In genomic region chr2:145859932-145860801, GRCm38 (mm10) we compare ENCODE assay signal across 9 mouse cellular contexts. TPM values are rescaled to one million over a fixed set of nuclear protein-coding genes. Genes with fewer than 3 reads are reported as not detected.
DNase-seq lines count a peak whose midpoint lies in the region; ATAC-seq lines count a peak whose summit lies in the region.
"Had no signal": no experiment of that assay in that cellular context is flagged by ENCODE, and none has a peak within 500 bp of the region (broad histone marks: within the 10 kb centered on the region; RNA-seq: fewer than 3 reads in every experiment).

No protein-coding gene starts in this region.

- H3K9me3 ChIP-seq in forebrain, embryonic 13.5 days (replicated peaks), result no peaks in the 10 kb centered on the region
- H3K9me3 ChIP-seq in heart, embryonic 16.5 days (replicated peaks; ENCODE audit: control insufficient read depth, low read length), result no peaks in the 10 kb centered on the region
- H3K9me3 ChIP-seq in liver, embryonic 13.5 days (replicated peaks), result no peaks in the 10 kb centered on the region

- H3K36me3 ChIP-seq in forebrain, embryonic 13.5 days (ENCODE audit: poor library complexity, severe bottlenecking), result no peaks in the 10 kb centered on the region
- no peaks in the 10 kb centered on the region for H3K36me3 ChIP-seq in heart, embryonic 16.5 days (ENCODE audit: control insufficient read depth, insufficient read depth)
- no peaks in the 10 kb centered on the region for H3K36me3 ChIP-seq in liver, embryonic 13.5 days
- H3K36me3 ChIP-seq: G1E had no signal

- H3K4me2 ChIP-seq in forebrain, embryonic 13.5 days, result peak overlapping the region; percentile 67
- peak overlapping the region; percentile 65 for H3K4me2 ChIP-seq in heart, embryonic 16.5 days (ENCODE audit: low read depth, low read length)
- H3K4me2 ChIP-seq in liver, embryonic 13.5 days, result peak overlapping the region; percentile 43

- H3K27me3 ChIP-seq in forebrain, embryonic 13.5 days, result no peaks in the 10 kb centered on the region
- no peaks in the 10 kb centered on the region for H3K27me3 ChIP-seq in heart, embryonic 16.5 days (ENCODE audit: control insufficient read depth, insufficient read depth, low read length)
- H3K27me3 ChIP-seq in liver, embryonic 13.5 days, result no peaks in the 10 kb centered on the region

- WGBS in forebrain, embryonic 13.5 days, result 2% methylated on average over 40 of the region's 40 CpGs
- 10% methylated on average over 40 of the region's 40 CpGs for WGBS in heart, embryonic 16.5 days
- WGBS in liver, embryonic 13.5 days (ENCODE audit: insufficient replicate concordance), result 28% methylated on average over 40 of the region's 40 CpGs

- H3K9ac ChIP-seq in forebrain, embryonic 13.5 days, result peak overlapping the region; percentile 65
- peak overlapping the region; percentile 75 for H3K9ac ChIP-seq in heart, embryonic 16.5 days (ENCODE audit: low read length)
- H3K9ac ChIP-seq in liver, embryonic 13.5 days, result no peak overlapping the region

- peak overlapping the region; percentile 91 for H3K27ac ChIP-seq in forebrain, embryonic 13.5 days
- H3K27ac ChIP-seq in heart, embryonic 16.5 days (ENCODE audit: low read length), result peak overlapping the region; percentile 95
- peak overlapping the region; percentile 13 for H3K27ac ChIP-seq in liver, embryonic 13.5 days

- H3K4me3 ChIP-seq in forebrain, embryonic 13.5 days, result peak overlapping the region; percentile 43
- H3K4me3 ChIP-seq in heart, embryonic 16.5 days (ENCODE audit: low read length), result peak overlapping the region; percentile 67
- H3K4me3 ChIP-seq in liver, embryonic 13.5 days (replicated peaks), result peak overlapping the region; percentile 25

- DNase-seq in A20 (ENCODE audit: low read depth, low spot score), result peak; percentile 51
- DNase-seq in kidney, postnatal 36 days, result peak; percentile 90 to 91
- no peak for DNase-seq in liver, embryonic 13.5 days
- DNase-seq in neural tube, embryonic 10.5 days (ENCODE audit: extremely low spot score, low spot score), result peak; percentile 63
- peak; percentile 85 for DNase-seq in telencephalon, adult 2 months (ENCODE audit: low read depth, low spot score)

- H3K4me1 ChIP-seq in forebrain, embryonic 13.5 days, result peaks cover 44% of the 10 kb centered on the region
- peaks cover 26% of the 10 kb centered on the region for H3K4me1 ChIP-seq in heart, embryonic 16.5 days (ENCODE audit: control insufficient read depth, insufficient read depth, low read length)
- H3K4me1 ChIP-seq in liver, embryonic 13.5 days (replicated peaks), result peaks cover 3% of the 10 kb centered on the region

- peak; percentile 84 for ATAC-seq in cerebellum, adult (ENCODE audit: insufficient number of reproducible peaks, low FRiP score, low TSS enrichment)
- ATAC-seq in forebrain, embryonic 13.5 days, result peak; percentile 87
- ATAC-seq in heart, embryonic 16.5 days (replicated peaks; ENCODE audit: extremely low read depth, insufficient read depth, low FRiP score), result peak; percentile 89
- peak; percentile 45; the same call in 1 of the 2 replicates for ATAC-seq in liver, embryonic 13.5 days (ENCODE audit: low read depth)

RNA-seq across cellular contexts. Expression of gene Naa20, which starts 41.7 kb away (rescaled TPM):
- polyA plus RNA-seq in forebrain, embryonic 13.5 days (2015; fragmentation: Nextera tagmentation; extraction: Ambion mirVana), result 134 TPM in 2 replicates
- 184 and 213 TPM in 2 replicates for polyA plus RNA-seq in heart, embryonic 16.5 days (2015; fragmentation: Nextera tagmentation; extraction: Ambion mirVana)
- 76.7 and 82.1 TPM in 2 replicates for polyA plus RNA-seq in liver, embryonic 13.5 days (2015; fragmentation: Nextera tagmentation; extraction: Ambion mirVana)

Comparison
In these comparisons a context has a peak if more than half of its experiments do, and no peak if none do; other contexts are left out.
1. H3K27ac ChIP-seq: peak in every context shown above with its lines; median percentile 95 in heart, embryonic 16.5 days; 91 in forebrain, embryonic 13.5 days; 13 in liver, embryonic 13.5 days.